Mouse (Mus musculus) erythroblast, embryonic 14.5 days (primary cell): ENCODE measurements around the gene Mtus2.

ENCODE experiments used
- GATA1 ChIP-seq: IDR thresholded peaks from 2 replicates; pipeline ENCODE4 v1.6.1; 2012; ENCODE audit warnings: low read length, inconsistent platforms, mixed read lengths
- TAL1 ChIP-seq: IDR thresholded peaks from 3 replicates; pipeline ENCODE4 v1.6.1; 2012; ENCODE audit warnings: low read length, inconsistent platforms, mixed read lengths

- TF ChIP-seq GATA1 (no peak), TAL1 (no peak)
Observed at GRCm38 (mm10) chr5:148160529-148161154, 203.5 kb downstream of the Mtus2 start.
